Mouse (Mus musculus) ovary, postnatal 14 days (tissue): ENCODE measurements around the gene Gm37240.

ENCODE experiments used
- DNase-seq: peaks from one replicate; pipeline ENCODE4 v3.0.0; 2022; ENCODE audit warnings: low spot score

The Gm37240 gene

DNA sequence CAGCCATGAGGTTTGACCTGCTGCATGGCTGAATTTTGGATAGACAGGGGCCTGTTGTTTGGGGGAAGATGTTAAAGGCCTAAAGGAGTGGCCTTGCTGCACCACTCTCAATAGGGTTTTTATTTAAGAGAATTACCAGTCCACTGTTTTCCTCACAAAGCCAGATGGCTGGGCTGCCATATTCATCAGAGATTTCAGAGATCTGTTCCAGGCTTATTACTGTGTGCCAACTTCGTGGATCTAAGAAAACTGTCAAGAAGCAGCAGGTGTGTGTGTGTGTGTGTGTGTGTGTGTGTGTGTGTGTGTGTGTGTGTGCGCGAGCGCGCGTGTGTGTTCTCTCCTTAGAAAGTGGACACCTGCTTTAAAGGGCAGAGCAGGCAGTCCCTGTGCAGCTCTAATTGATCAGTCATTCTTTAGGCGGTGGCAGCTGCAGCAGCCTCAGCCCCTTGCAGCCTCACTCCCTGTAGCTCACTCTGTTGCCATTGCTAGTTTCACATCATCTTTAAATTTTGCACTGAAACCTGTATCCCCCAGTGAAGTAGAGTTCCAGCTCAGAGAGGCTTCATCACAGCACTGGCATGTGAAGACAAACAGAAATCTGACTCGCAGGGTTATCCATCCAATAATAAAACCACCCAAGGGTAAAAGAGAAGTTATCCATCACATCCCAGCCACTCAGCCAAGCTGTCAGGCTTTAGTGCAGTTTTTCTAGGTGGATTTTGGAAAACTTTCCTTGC, 252.8 kb downstream of the Gm37240 start:
- DNase-seq, result no peak

- no peak for DNase-seq
Observed at GRCm38 (mm10) chr3:85633733-85634132, 253.6 kb downstream of the Gm37240 start.

DNA sequence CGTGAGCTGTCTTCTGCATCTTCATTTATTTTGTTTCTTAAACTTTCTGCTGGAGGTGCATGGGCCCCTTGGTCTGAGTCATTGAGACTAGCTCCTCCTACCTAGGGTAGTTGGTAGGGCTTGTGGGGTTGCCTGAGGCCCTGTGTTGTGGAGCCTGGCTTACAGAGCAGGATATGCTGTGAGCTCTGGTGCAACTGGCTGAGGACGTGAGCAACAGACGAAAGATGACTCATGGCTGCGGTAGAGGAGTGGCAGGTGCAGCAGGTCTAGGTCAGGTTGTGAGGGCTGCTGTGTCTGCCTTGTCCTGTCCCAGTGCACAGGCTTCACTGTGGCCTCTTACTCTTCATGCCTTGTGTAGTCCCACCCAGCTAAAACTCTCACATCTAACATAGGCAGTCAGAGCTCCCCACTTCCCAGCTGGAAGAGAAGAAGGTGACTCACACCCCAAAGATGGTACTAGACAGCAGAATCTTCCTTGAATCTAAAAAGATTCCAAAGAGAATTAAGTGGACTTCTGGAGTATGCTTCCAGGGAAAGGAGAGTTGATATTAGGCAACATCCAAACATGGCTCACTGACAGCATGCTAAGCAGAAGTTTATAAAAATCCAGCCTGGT, 257.3 kb downstream of the Gm37240 start:
- no peak for DNase-seq

DNA sequence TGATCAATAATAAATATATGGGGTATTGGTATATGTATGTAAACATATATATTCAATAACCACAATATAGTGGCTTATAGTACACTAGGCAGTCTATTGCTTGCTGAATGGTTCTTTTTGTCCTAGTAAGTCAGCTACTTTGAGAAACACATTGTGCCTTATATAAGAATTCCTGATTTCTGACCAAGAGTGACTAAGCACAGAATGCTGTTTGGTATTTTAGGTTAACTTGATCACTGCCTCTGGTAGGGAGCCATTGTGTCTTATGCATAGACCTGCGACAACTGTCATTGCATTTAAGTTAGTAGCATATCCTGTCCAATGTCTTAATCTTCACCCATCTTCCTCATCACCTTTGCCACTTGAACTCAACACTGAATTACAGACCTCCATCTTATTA, 267.6 kb downstream of the Gm37240 start:
- no peak for DNase-seq

- DNase-seq, result no peak
Observed at GRCm38 (mm10) chr3:85619345-85619744, 268.0 kb downstream of the Gm37240 start.

DNA sequence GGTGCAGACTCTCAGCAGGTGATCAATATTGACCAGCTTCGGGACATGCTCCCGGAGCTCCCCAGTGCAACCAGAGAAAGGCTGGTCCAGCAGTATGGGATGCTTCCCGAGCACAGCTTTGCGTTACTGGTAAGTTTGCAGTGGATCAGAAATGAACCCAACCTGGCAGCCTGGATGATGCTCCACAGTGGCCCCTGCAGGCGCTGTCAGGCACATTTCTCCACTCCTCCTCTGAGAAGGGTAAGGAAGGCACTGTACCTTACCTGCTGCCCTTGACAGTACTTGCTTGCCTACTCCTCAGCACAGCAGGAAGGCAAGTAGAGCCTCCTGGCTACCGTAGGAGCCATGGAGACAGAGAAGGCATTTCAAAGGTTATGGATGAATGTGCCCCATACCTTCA, 268.4 kb downstream of the Gm37240 start:
- DNase-seq, result no peak

GRCm38 (mm10) chr3:85616389-85616788, 270.9 kb downstream of the Gm37240 start:
- DNase-seq, result no peak

GRCm38 (mm10) chr3:85607753-85608152, 279.6 kb downstream of the Gm37240 start:
- DNase-seq, result no peak

GRCm38 (mm10) chr3:85606912-85607311, 280.4 kb downstream of the Gm37240 start:
- DNase-seq, result no peak

DNA sequence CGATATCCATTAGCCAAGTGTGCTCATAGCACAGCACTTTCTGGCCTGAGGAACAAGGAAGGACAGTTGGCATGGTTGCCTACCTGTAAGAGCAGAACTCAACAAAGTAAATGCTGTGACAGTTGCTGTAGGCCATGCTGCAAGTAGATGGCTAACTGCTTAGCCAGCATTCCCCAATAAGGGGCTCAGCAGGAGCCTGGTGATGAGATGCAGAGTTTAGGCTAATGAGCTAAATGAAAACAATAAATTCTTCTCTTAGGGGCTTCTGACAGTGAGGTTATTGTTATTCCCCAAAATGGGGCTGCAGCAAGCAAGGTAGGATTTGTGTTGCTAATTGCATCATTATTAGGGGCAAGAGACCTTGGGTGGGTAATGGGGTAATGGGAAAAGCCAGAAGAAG, 283.5 kb downstream of the Gm37240 start:
- DNase-seq, result no peak

- DNase-seq, result no peak
Observed at GRCm38 (mm10) chr3:85601841-85602305, 285.4 kb downstream of the Gm37240 start.

GRCm38 (mm10) chr3:85599526-85599925, 287.8 kb downstream of the Gm37240 start:
- DNase-seq, result no peak

DNA sequence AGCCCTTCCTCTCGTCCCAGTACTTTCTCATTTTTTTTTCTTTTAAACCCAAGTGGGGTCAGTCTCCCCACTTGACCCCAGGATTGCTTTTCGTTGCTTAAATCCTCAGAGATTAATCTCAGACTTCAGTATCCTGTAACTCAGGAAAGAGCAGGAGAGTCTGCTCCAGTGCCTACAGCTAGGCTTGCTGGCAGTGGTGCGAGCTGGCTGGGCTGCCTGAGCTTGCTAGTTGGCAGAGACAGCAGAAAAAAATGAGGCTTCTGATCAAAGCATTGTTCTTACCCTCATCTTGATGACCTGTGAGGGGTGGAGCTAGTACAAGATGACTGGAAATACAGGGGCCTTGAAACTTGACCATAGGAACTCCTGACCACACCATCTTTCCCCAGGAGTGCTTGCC, 292.9 kb downstream of the Gm37240 start:
- no peak for DNase-seq

DNA sequence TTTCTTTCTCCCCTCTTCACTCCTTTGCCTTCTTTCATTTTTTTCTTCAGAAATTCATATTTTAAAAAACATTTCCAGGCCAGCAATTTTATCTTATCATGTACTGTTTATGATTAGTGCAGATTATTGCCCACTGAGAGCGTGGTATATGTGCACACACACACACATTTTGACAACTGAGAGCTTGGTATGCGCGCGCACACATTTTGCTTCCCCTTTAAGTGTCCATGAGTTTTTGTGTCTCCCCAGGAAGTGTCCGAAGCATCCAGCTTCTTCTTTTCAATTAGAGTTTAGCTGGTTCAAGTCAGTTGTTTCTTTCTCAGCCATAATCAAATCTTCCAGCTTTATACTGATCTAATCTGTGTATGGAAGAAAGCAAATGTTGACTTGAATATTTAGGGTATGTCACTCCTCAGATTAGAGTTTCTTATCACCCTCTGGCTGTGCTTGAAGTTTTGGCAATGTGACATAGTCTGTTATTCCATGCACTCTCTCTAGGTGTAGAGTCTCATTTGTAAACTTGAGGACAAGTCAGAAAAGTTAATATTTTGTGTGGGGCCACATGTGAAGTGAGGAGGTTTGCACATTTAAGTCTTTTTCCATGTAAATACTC, 294.6 kb downstream of the Gm37240 start:
- DNase-seq, result no peak

DNA sequence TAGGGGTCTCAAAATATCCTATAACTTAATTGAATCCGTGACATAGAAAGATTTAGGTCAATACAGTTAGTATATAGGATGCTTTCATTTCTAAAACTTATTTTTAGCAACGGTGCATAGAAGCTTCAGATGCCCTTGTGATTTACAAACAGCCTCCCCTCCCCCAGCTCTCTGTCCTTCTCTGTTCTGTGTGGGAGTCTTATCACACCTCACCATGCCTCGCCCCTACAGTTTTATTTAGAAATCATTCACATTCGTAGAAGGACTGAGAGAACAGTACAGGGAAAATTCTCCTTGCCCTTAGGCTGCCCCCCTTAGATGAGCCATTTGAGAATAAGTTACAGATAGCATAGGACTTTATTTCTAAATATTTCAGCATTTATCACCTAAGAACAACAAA, 295.3 kb downstream of the Gm37240 start:
- no peak for DNase-seq

- DNase-seq, result no peak
Observed at GRCm38 (mm10) chr3:85590090-85590754, 297.1 kb downstream of the Gm37240 start.

- no peak for DNase-seq
Observed at GRCm38 (mm10) chr3:85588701-85589100, 298.6 kb downstream of the Gm37240 start.

- no peak for DNase-seq
Observed at GRCm38 (mm10) chr3:85584966-85585365, 302.4 kb downstream of the Gm37240 start.

GRCm38 (mm10) chr3:85583194-85583593, 304.1 kb downstream of the Gm37240 start:
- DNase-seq, result no peak

DNA sequence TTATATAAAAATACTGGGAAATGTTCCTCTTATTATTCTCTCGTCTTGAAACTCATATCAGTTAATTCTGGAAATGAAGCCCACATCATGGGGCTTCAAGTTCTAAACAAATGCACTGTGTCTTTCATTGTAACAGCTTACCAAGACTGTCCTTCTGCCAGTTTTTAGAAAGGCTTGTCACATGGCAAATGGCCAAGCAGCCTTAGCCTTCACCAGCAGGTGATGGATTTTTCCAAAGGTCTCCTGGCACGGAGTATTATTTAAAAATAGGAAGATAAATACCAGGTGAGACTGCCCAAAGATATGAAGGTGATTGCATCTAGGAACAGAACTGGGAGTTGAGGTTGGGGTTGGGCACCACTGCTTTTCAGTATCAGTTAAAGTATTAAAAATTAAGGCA, 304.6 kb downstream of the Gm37240 start:
- no peak for DNase-seq

DNA sequence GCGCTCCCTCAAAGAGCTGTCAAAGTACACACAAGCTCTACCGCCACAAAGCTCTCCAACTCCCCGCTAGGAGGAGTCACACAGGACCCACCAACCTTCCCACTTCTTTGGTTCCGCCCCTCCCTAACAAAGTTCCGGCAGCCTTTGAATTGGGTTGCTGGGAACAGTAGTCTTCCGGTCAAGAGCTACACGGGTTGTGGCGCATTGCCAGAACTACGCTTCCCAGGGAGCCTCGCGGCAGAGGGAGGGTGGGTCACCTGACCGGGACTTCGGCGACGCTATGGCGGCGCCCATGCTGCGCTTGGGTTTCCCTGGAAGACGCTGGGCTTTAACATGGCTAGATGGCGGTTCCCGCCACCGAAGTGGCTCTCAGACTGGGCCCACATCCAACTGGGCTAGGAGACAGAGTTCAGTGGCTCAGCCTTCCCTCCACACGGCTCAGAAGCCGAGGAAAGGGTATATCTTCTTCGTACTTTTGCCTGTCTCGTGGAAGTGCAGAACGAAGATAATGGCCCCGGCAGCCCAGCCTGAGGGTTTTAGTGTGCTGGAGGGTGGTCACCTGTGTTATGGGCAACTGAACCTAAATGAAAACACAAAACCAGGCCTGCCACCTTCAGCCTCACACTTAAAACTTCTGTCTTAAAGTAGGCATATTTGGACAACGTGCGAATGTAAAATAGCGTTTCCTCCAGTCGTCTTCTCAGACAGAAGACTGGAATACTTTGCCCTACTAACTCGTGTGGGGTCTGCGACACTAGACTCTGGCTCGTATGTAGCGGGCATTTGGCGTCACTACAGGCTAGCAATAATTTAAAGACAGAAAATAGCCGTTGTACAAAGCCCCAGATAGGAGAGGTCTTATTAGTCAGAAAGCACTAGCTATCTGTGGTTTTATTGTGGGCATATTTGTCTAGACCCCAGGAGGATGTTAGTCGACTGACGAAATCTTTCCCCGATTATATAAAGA, 313.2 kb downstream of the Gm37240 start, which contains the start of gene Gatb:
Gene Gatb (plus strand): TSS at position 256 of the 967 bp plus-strand sequence.
- peak; percentile 99 for DNase-seq
